Mouse (Mus musculus): ENCODE measurements around the gene Ilkap.

Ilkap gene

DNA sequence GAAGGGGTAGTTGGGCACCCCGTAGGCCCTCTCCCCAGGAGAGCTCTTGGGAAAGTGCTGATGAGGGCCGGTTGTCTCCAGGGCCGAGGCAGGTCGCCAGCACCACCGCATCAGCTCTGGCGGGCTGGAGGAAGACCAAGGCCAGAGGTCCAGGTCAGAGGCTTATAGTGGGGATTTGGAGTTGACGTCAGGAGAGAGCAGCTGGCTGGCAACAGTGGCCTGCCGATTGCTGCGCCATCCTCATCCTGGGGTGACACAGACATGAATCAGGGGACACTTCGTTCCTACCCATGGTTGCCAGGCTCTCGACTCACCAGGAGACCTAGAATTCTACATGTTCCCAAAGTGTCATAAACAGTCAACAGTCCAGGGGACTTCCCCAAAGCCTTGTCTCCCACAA is 42.5 kb downstream of the Ilkap start:
- DNase-seq (ENCODE audit: low spot score in 2 of 2): no peak

DNA sequence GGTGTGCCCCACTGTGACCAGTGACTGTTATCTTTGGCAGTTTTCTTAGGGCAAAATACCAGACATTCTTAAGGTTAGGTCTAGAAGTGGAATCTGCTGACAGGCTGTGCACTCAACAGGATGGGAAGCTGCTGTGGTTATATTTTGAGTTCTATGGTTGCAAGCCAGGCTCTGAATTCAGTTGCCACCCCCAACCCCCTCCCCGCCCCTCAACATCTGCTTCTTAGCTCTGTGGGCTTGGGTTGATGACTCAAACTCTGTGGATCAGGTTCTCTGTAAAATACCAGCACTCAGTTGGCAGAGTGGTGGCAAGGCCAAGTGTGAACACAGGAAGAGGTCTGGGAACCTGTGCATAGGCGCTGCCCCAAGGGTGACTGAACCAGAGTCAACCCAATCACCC is 46.3 kb downstream of the Ilkap start:
- DNase-seq (ENCODE audit: low spot score in 2 of 2): peak; percentile 10 to 26

DNA sequence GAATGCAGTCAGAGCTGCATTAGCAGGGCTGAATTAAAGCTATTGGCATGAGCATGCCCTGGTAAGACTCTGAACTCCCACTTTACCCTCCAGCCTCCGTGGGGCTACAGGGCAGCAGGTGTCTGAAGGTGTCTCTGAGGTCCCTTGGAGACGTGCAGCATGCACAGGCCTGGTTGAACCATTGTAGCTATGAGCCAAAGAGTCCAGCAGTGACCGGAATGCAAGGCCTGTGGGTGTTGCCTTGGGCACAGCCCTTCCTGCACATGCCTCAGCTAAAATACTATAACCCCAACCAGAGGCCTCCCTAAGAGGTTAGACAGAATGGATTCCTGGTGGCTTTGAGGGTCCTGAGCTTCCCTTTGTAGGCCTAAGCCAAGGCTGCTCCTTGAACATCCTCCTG is 47.4 kb downstream of the Ilkap start:
- DNase-seq (ENCODE audit: low spot score in 2 of 2): no peak

DNA sequence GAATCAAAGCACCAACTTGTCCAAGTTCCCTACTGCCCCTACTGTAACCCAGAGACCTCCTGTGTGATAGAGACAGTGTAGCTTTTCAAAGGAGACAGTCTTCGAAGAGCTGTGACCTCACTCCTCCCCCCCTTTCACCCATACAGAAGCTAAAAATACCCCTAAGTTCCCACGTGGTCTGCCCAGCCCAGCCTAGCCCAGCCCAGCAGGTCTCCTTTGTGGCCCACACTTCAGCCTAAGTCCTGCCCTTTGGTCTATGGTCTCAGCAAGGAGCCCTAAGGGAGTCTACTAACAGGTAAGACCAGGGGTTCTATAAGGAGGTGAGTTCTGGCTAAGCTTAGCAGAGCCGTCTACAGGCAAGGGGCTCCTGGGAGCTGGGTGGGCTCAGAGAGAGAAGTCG is 47.8 kb downstream of the Ilkap start, which contains the start of gene Klhl30:
TSS of gene Klhl30 (plus strand) at position 176 of the 400 bp plus-strand sequence.
- no peak for DNase-seq (ENCODE audit: low spot score in 2 of 2)

DNA sequence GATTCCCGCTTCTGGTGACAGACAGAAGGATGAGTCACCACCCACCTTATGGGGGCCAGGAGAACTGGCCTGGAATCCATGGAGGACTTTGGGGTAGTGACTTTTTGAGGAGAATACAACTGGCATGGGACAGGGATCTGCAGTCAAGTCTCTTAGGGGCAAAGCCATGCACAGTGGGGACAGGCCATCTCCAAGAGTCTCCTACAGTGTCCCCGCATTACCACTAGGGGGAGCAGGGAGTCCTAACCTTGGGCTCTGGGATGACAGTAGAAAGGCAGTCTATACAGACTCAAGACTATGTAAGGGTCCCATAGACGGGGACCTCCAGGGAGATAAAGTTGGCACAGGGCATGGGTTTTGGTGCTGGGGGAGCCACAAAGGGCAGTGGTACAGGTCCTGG is 51.7 kb downstream of the Ilkap start:
- peak; percentile 54 to 64 for DNase-seq (ENCODE audit: low spot score in 2 of 2)

DNA sequence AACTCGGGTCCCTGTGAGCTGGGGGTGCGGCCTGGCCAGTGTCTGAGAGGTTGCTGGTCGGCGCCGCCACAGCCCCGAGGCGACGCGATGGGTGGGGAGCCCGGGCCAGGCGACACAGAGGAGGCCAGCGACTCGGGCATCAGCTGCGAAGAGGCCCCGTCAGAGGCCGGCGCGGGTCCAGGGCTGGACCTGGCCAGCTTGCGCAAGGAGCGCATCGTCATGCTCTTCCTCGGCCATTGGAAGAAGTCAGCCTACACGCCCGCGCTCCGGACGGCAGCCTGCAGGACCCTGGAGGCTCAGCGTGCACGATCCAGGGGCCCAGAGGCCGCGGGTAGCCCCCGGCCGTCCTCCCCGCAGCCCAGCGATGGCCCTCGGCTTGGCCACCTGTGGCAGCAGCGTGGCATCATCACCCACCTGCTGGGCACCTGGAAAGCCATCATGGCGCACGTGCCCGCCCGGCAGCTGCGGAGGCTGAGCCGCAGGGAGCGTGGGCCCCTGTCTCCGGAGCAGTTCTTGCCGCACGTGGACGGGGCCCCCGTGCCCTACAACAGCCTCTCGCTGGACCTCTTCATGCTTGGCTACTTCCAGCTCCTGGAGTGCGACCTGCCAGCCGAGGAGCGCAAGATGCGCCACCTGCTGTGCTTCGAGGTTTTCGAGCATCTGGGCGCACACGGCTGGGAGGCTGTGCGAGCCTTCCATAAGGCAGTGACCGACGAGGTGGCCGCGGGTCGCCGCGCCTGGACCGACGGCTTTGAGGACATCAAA is 53.5 kb downstream of the Ilkap start:
- DNase-seq (ENCODE audit: low spot score in 2 of 2): peak in 1 of 2 experiments; percentile 20

DNA sequence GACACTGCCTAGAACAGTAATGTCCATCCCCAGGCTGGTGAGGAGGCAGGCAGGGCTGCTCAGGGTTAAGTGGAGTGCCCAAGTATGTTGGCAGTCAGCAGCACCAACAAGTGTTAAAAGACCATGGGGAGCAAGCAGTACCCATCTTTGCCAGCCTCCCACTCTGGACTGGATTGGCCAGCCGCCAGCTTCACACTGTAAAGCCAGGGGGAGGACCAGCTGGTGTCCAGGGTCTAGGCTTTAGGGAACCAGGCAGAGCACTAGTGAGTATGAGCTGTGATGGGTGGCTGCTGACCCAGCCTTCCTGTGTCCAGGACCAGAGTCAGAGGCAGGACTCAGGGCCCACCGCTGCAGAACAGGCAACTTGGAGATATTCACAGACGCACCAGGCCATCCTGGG is 54.6 kb downstream of the Ilkap start:
- peak; percentile 31 to 33 for DNase-seq (ENCODE audit: low spot score in 2 of 2)

DNA sequence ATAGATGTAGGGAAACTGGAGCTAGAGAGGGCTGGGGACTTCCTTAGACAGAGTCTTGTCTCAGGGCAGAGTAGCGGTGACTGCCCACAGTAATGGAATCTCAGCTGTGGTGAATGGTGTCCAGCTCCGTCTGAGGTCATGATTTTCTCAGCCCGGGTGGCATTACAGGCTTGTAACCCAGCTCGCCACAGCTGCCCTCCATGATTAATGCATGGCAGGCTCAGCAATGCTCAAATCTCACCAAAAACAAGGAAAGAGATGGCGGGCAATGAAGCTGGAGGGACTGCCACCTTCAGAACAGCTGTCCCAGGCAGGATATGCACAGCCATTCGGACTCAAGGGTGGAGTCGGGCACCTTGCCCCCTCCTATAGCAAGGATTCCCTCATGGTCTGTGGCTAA is 61.3 kb downstream of the Ilkap start:
- no peak for DNase-seq (ENCODE audit: low spot score in 2 of 2)

DNA sequence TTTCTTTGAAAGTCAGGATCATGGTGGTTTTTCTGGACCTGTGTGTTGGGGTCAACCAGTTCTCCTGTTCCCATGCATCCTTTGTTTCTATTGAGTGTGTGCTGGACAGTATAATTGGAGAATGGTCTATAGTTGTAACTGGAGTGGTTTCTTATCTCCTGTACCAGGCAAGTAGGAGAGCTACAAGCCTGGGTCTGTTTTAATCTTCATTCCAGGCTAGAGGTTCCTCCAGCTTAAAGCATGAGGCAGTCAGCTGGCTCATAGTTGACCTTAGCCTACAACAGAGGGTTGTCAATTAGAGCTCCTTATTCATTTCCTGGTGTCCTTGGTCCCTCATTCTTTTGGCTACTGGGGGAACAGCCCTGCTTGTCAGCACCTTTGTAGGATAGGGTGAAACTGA is 65.0 kb downstream of the Ilkap start:
- no peak for DNase-seq (ENCODE audit: low spot score in 2 of 2)

DNA sequence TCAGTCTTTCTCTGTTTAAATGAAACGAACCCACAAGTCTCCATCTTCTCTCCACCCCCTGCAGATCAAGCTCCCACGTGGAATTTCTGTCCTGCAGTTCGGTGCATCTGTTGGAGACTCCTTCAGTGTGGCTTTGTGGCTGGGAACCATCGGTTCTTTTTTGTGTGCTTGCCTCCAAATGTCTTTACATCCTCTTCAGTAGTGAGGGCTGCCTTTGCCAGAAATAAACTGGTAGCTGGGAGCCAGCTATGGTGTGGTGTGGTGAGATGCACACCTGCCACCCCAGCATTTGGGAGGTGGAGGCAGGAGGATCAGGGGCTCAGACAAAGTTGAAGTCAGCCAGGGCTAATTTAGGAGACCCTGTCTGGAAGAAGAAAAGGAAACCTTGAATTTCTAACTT is 66.5 kb downstream of the Ilkap start:
- DNase-seq (ENCODE audit: low spot score in 2 of 2): peak; percentile 38 to 64

DNA sequence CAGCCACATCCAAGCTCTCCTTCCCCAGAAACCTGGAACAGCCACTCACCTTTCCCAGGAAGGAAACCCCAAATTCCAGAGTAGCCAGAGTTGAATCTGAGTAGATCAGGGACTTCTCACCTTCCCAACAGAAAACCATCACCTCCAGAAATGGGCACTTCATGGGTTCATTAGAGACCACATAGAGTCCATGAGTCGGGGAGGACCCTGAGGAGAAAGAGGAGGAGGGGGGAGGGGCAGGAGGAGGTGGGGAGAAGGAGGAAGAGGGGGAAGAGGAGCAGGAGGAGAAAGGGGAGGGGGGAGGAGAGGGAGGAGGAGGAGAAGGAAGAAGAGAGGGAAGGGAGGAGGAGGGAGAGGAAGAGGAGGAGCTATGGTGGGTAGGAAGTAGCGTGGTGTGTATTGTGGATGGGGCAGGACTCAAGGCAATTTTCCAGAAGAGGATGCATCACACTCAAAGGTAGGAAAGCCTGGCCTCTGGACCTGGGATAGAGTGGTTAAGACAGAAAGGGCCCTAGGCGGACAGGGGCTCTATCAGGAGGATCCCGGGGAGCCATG is 73.0 kb downstream of the Ilkap start:
- DNase-seq (ENCODE audit: low spot score in 2 of 2): no peak

DNA sequence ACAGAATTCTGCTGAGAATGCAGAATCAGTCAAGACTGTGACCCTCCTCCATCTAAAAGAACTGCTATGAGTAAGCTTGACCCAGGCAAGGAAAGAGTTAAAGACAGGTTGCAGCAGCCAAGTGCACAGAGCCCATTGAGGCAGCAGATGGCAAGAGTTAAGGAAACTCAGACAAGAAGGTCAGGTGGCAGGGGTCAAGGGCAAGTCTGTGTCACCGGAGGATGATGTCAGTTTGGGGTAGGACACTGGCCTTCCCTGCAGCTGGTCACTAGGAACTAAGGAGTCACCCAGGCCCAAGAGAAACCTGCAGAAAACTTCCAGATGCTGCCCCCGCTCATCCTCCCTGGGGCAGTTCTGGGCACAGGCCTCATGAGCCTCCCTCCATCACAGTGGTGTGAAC is 74.0 kb downstream of the Ilkap start:
- no peak for DNase-seq (ENCODE audit: low spot score in 2 of 2)

Data from frontal cortex, postnatal 36 days (tissue).